Mouse (Mus musculus): Measurements from ENCODE around the gene Snrnp25. TPM values are rescaled to one million over a fixed set of nuclear protein-coding genes. Genes with fewer than 3 reads are reported as not detected.
A peak's percentile ranks its signal among the peaks of the same experiment; 100 is the strongest.

Gene Snrnp25
- total and polyA plus RNA-seq, 3 experiments: 130 to 158 TPM; not detected in 1

DNA sequence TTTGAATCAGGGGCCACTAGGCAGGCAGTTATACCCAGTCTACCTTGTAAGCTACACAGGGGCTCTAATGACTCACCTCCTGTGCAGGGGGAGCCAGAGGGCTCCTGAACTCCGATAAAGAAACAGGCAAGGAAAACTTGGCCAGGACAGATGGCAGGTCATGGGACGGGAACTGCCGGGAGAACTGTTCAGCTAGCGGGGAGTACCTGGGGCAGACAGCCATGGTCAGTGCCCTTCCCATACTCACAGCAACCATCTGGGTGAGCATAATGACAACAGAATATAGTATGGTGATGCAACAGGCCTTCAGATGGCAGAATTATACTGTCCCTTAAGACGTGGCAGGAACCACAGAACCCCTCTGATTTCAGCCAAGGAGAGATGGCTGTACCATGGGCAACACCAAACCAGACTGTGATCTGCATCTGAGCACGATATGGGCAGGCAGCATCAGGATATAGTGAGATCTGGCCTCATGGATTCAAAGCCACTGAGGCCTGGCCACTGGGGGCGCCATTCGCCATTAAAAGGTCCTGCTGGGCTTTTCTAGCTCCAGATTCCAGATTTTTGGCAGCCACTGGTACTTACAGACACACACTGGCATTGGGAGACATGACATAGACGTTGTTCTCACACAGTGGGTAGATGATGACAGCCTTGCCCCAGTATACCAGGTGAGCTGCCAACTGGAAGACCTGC is 31.6 kb downstream of the Snrnp25 start:
- no peak overlapping the region for H3K4me3 ChIP-seq (ENCODE audit: control insufficient read depth in 1 of 2, insufficient read depth in 1 of 2, low read depth in 2 of 2, low read length in 2 of 2)

DNA sequence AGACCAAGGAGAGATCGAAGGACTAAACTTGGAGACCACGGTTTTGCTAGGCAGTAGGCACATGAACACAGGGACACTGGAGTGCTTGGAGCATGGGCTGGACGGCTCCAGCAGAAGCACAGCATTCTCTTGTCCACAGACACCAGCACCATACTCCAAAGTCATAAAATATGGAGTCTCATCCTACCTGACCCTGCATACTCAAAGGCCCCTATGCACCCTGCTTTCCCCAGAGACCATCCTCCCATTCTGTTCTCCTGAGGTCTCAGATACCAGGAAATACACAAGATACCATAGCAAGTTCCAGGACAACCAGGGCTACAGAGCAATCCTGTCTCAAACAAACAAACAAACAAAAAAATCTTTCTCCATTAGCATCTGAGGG is 32.2 kb downstream of the Snrnp25 start:
- peaks cover under 1 to 4% of the 10 kb centered on the region in 2 experiments; a peak in 3 of 4 replicates for H3K4me1 ChIP-seq (ENCODE audit: control insufficient read depth in 1 of 2, insufficient read depth in 2 of 2, low read length in 2 of 2)
- no peaks in the 10 kb centered on the region for H3K79me2 ChIP-seq (ENCODE audit: control insufficient read depth, insufficient read depth, low read length, poor library complexity)
- TF ChIP-seq ZKSCAN1 (IDR thresholded peaks at IDR 0.05; ENCODE audit: low read depth, low read length) (no peak), CHD1 (IDR thresholded peaks at IDR 0.05; ENCODE audit: low read depth, low read length) (no peak), ZMIZ1 (IDR thresholded peaks at IDR 0.05; ENCODE audit: low read depth, low read length) (no peak), NRF1 (IDR thresholded peaks at IDR 0.05; ENCODE audit: insufficient read depth, low read depth, low read length, poor library complexity, severe bottlenecking) (no peak), RCOR1 (IDR thresholded peaks at IDR 0.05; ENCODE audit: low read depth, low read length) (no peak)
- no peak overlapping the region for H3K27ac ChIP-seq (ENCODE audit: control insufficient read depth, low read depth, low read length)
- H3K9me3 ChIP-seq (replicated peaks; ENCODE audit: insufficient read depth, low read length): no peaks in the 10 kb centered on the region
- no peaks in the 10 kb centered on the region for H3K27me3 ChIP-seq (ENCODE audit: control insufficient read depth in 1 of 2, insufficient read depth in 2 of 2, low read length in 2 of 2)
- H3K36me3 ChIP-seq (ENCODE audit: control insufficient read depth in 1 of 2, insufficient read depth in 2 of 2, low read length in 2 of 2): peaks cover 0 to 3% of the 10 kb centered on the region in 2 experiments; a peak in 2 of 4 replicates
- no peak overlapping the region for H3K4me3 ChIP-seq (ENCODE audit: control insufficient read depth in 1 of 2, insufficient read depth in 1 of 2, low read depth in 2 of 2, low read length in 2 of 2)
- DNase-seq (ENCODE audit: low read depth, low spot score): no peak
- H3K9ac ChIP-seq (ENCODE audit: control insufficient read depth, low read depth, low read length, poor library complexity, severe bottlenecking): no peak overlapping the region

More for the DNA sequence above, 31.6 kb downstream of the Snrnp25 start:
- Histone ChIP-seq H3K9ac (ENCODE audit: control insufficient read depth, low read depth, low read length, poor library complexity, severe bottlenecking) (no peak overlapping the region), H3K27ac (ENCODE audit: control insufficient read depth, low read depth, low read length) (no peak overlapping the region), H3K36me3 (ENCODE audit: control insufficient read depth in 1 of 2, insufficient read depth in 2 of 2, low read length in 2 of 2) (no peaks in the 10 kb centered on the region; a peak in 1 of 4 replicates), H3K27me3 (ENCODE audit: control insufficient read depth in 1 of 2, insufficient read depth in 2 of 2, low read length in 2 of 2) (no peaks in the 10 kb centered on the region), H3K79me2 (ENCODE audit: control insufficient read depth, insufficient read depth, low read length, poor library complexity) (no peaks in the 10 kb centered on the region), H3K4me1 (ENCODE audit: control insufficient read depth in 1 of 2, insufficient read depth in 2 of 2, low read length in 2 of 2) (no peaks in the 10 kb centered on the region), H3K9me3 (replicated peaks; ENCODE audit: insufficient read depth, low read length) (no peaks in the 10 kb centered on the region)
- peak; percentile 64 for TF ChIP-seq RAD21 (IDR thresholded peaks at IDR 0.05; ENCODE audit: low read depth, low read length)
- no peak for TF ChIP-seq EP300 (IDR thresholded peaks at IDR 0.05; ENCODE audit: low read depth in 1 of 2, low read length in 2 of 2)
- peak; percentile 61 for TF ChIP-seq SMC3 (IDR thresholded peaks at IDR 0.05; ENCODE audit: low read depth, low read length)
- TF ChIP-seq MAZ (IDR thresholded peaks at IDR 0.05; ENCODE audit: low read depth, low read length): no peak
- TF ChIP-seq KAT2A (conservative IDR thresholded peaks at IDR 0.05; ENCODE audit: low read depth, low read length): no peak
- peak; percentile 88 to 93 (median 88) for TF ChIP-seq CTCF (IDR thresholded peaks at IDR 0.05 in 2 of 3, conservative IDR thresholded peaks at IDR 0.05 in 1 of 3; ENCODE audit: control insufficient read depth in 1 of 3, insufficient read depth in 1 of 3, low read depth in 2 of 3, low read length in 3 of 3, poor library complexity in 1 of 3, severe bottlenecking in 1 of 3)
- TF ChIP-seq SIN3A (IDR thresholded peaks at IDR 0.05; ENCODE audit: low read length): no peak
- TF ChIP-seq ZC3H11A (IDR thresholded peaks at IDR 0.05; ENCODE audit: low read depth, low read length): 0 out of 2 replicates have a peak, but pooled peaks have one; percentile 4
- no peak for TF ChIP-seq JUND (IDR thresholded peaks at IDR 0.05; ENCODE audit: low read depth, low read length)
- TF ChIP-seq POLR2AphosphoS5 (IDR thresholded peaks at IDR 0.05; ENCODE audit: borderline replicate concordance, low read depth, low read length): no peak
- no peak for TF ChIP-seq ZNF384 (IDR thresholded peaks at IDR 0.05; ENCODE audit: low read depth, low read length)
- peak; percentile 68 for DNase-seq (ENCODE audit: low read depth, low spot score)
